Mouse (Mus musculus) small intestine, adult 2 months (tissue): ENCODE measurements around the gene Serpina3k.

Experiments
- CTCF ChIP-seq: fragments of 200-500 bp; IDR thresholded peaks from 2 replicates; pipeline ENCODE4 v1.5.1; 2012; ENCODE audit warnings: low read depth, mild to moderate bottlenecking, control low read depth, inconsistent platforms, low read length, moderate library complexity, mixed read lengths; ENCODE audit not compliant: insufficient replicate concordance, insufficient read length; ENCODE audit errors: extremely low read depth
- POLR2A ChIP-seq: fragments of 200-500 bp; IDR thresholded peaks from 2 replicates; pipeline ENCODE4 v1.6.1; 2012; ENCODE audit warnings: low read depth, mild to moderate bottlenecking, control low read depth, inconsistent platforms, low read length, moderate library complexity

- TF ChIP-seq POLR2A = no peak
- TF ChIP-seq CTCF = no peak
These were observed 41.6 kb downstream of the Serpina3k start for GRCm38 (mm10) chr12:104379856-104380255.
